Mouse (Mus musculus): Measurements from ENCODE around the gene Ralgds. TPM values are rescaled to one million over a fixed set of nuclear protein-coding genes. Genes with fewer than 3 reads are reported as not detected.
A peak's percentile ranks its signal among the peaks of the same experiment; 100 is the strongest.

The Ralgds gene
- polyA plus RNA-seq, 1 experiment from 2014 or later = 75.0 TPM

- WGBS = 87% methylated on average over 8 of the region's 8 CpGs
- no peak overlapping the region for H3K27ac ChIP-seq (ENCODE audit: low read depth, low read length)
- H3K9me3 ChIP-seq (ENCODE audit: control insufficient read depth, low read length) = no peaks in the 10 kb centered on the region
- peaks cover 49% of the 10 kb centered on the region for H3K36me3 ChIP-seq (ENCODE audit: control insufficient read depth, insufficient read depth, low read length)
- no peaks in the 10 kb centered on the region for H3K27me3 ChIP-seq (replicated peaks; ENCODE audit: control insufficient read depth, insufficient read depth, low read length)
- no peak overlapping the region for H3K4me2 ChIP-seq (ENCODE audit: low read length)
- H3K4me1 ChIP-seq (ENCODE audit: control insufficient read depth, insufficient read depth, low read depth, low read length) = peaks cover 22% of the 10 kb centered on the region
- ATAC-seq = no peak
- H3K4me3 ChIP-seq (ENCODE audit: low read length) = no peak overlapping the region
- no peak overlapping the region for H3K9ac ChIP-seq (ENCODE audit: low read depth, low read length)
These were observed 31.0 kb downstream of the Ralgds start for GRCm38 (mm10) chr2:28543894-28544293.

GRCm38 (mm10) chr2:28545976-28546375 is 33.1 kb downstream of the Ralgds start:
- Histone ChIP-seq H3K4me1 (ENCODE audit: control insufficient read depth, insufficient read depth, low read depth, low read length) (peaks cover 2% of the 10 kb centered on the region; the same call in 1 of the 2 replicates), H3K9ac (ENCODE audit: low read depth, low read length) (no peak overlapping the region), H3K4me3 (ENCODE audit: low read length) (no peak overlapping the region), H3K9me3 (ENCODE audit: control insufficient read depth, low read length) (no peaks in the 10 kb centered on the region), H3K27me3 (replicated peaks; ENCODE audit: control insufficient read depth, insufficient read depth, low read length) (no peaks in the 10 kb centered on the region), H3K27ac (ENCODE audit: low read depth, low read length) (peak overlapping the region; percentile 63; the same call in 1 of the 2 replicates), H3K4me2 (ENCODE audit: low read length) (no peak overlapping the region), H3K36me3 (ENCODE audit: control insufficient read depth, insufficient read depth, low read length) (peaks cover 70% of the 10 kb centered on the region)
- ATAC-seq = peak; percentile 10; the same call in 1 of the 2 replicates

GRCm38 (mm10) chr2:28546560-28546959 is 33.6 kb downstream of the Ralgds start:
- no peak overlapping the region for H3K4me2 ChIP-seq (ENCODE audit: low read length)
- H3K27ac ChIP-seq (ENCODE audit: low read depth, low read length) = peak overlapping the region; percentile 60; the same call in 1 of the 2 replicates
- H3K4me1 ChIP-seq (ENCODE audit: control insufficient read depth, insufficient read depth, low read depth, low read length) = no peaks in the 10 kb centered on the region
- H3K27me3 ChIP-seq (replicated peaks; ENCODE audit: control insufficient read depth, insufficient read depth, low read length) = no peaks in the 10 kb centered on the region
- H3K9me3 ChIP-seq (ENCODE audit: control insufficient read depth, low read length) = no peaks in the 10 kb centered on the region
- no peak; the same call in 1 of the 2 replicates for ATAC-seq
- WGBS = 75% methylated on average over 6 of the region's 6 CpGs
- H3K36me3 ChIP-seq (ENCODE audit: control insufficient read depth, insufficient read depth, low read length) = peaks cover 76% of the 10 kb centered on the region
- no peak overlapping the region for H3K9ac ChIP-seq (ENCODE audit: low read depth, low read length)
- H3K4me3 ChIP-seq (ENCODE audit: low read length) = no peak overlapping the region

GRCm38 (mm10) chr2:28547237-28548172 is 34.6 kb downstream of the Ralgds start:
- no peak overlapping the region for H3K4me2 ChIP-seq (ENCODE audit: low read length)
- peaks cover 77% of the 10 kb centered on the region for H3K36me3 ChIP-seq (ENCODE audit: control insufficient read depth, insufficient read depth, low read length)
- no peak overlapping the region for H3K4me3 ChIP-seq (ENCODE audit: low read length)
- H3K27ac ChIP-seq (ENCODE audit: low read depth, low read length) = peak overlapping the region; percentile 6; the same call in 1 of the 2 replicates
- H3K4me1 ChIP-seq (ENCODE audit: control insufficient read depth, insufficient read depth, low read depth, low read length) = no peaks in the 10 kb centered on the region
- no peaks in the 10 kb centered on the region for H3K27me3 ChIP-seq (replicated peaks; ENCODE audit: control insufficient read depth, insufficient read depth, low read length)
- H3K9me3 ChIP-seq (ENCODE audit: control insufficient read depth, low read length) = no peaks in the 10 kb centered on the region
- WGBS = 56% methylated on average over 11 of the region's 11 CpGs
- H3K9ac ChIP-seq (ENCODE audit: low read depth, low read length) = no peak overlapping the region
- peak; percentile 18 for ATAC-seq

GRCm38 (mm10) chr2:28549157-28549556 is 36.2 kb downstream of the Ralgds start:
- 93% methylated on average over 13 of the region's 13 CpGs for WGBS
- ATAC-seq = no peak

GRCm38 (mm10) chr2:28552301-28552700 is 39.4 kb downstream of the Ralgds start:
- Histone ChIP-seq H3K36me3 (ENCODE audit: control insufficient read depth, insufficient read depth, low read length) (peaks cover 65% of the 10 kb centered on the region), H3K9ac (ENCODE audit: low read depth, low read length) (no peak overlapping the region), H3K9me3 (ENCODE audit: control insufficient read depth, low read length) (no peaks in the 10 kb centered on the region), H3K27me3 (replicated peaks; ENCODE audit: control insufficient read depth, insufficient read depth, low read length) (no peaks in the 10 kb centered on the region), H3K4me3 (ENCODE audit: low read length) (no peak overlapping the region), H3K4me2 (ENCODE audit: low read length) (no peak overlapping the region), H3K4me1 (ENCODE audit: control insufficient read depth, insufficient read depth, low read depth, low read length) (no peaks in the 10 kb centered on the region), H3K27ac (ENCODE audit: low read depth, low read length) (no peak overlapping the region)
- WGBS = 90% methylated on average over 5 of the region's 5 CpGs
- no peak for ATAC-seq

More at GRCm38 (mm10) chr2:28549157-28549556, 36.2 kb downstream of the Ralgds start:
- no peaks in the 10 kb centered on the region for H3K27me3 ChIP-seq (replicated peaks; ENCODE audit: control insufficient read depth, insufficient read depth, low read length)
- peaks cover 71% of the 10 kb centered on the region for H3K36me3 ChIP-seq (ENCODE audit: control insufficient read depth, insufficient read depth, low read length)
- H3K4me1 ChIP-seq (ENCODE audit: control insufficient read depth, insufficient read depth, low read depth, low read length) = no peaks in the 10 kb centered on the region
- H3K27ac ChIP-seq (ENCODE audit: low read depth, low read length) = no peak overlapping the region
- H3K9me3 ChIP-seq (ENCODE audit: control insufficient read depth, low read length) = no peaks in the 10 kb centered on the region
- H3K4me2 ChIP-seq (ENCODE audit: low read length) = no peak overlapping the region
- no peak overlapping the region for H3K4me3 ChIP-seq (ENCODE audit: low read length)
- no peak overlapping the region for H3K9ac ChIP-seq (ENCODE audit: low read depth, low read length)

- Histone ChIP-seq H3K27ac (ENCODE audit: low read depth, low read length) (no peak overlapping the region), H3K9me3 (ENCODE audit: control insufficient read depth, low read length) (no peaks in the 10 kb centered on the region), H3K27me3 (replicated peaks; ENCODE audit: control insufficient read depth, insufficient read depth, low read length) (no peaks in the 10 kb centered on the region), H3K9ac (ENCODE audit: low read depth, low read length) (no peak overlapping the region), H3K4me1 (ENCODE audit: control insufficient read depth, insufficient read depth, low read depth, low read length) (no peaks in the 10 kb centered on the region), H3K4me3 (ENCODE audit: low read length) (no peak overlapping the region), H3K36me3 (ENCODE audit: control insufficient read depth, insufficient read depth, low read length) (peaks cover 22% of the 10 kb centered on the region), H3K4me2 (ENCODE audit: low read length) (no peak overlapping the region)
- WGBS = 79% methylated on average over 5 of the region's 5 CpGs
- ATAC-seq = no peak
These were observed 44.5 kb downstream of the Ralgds start for GRCm38 (mm10) chr2:28557452-28557851.

- no peak for ATAC-seq
- 72% methylated on average over 6 of the region's 6 CpGs for WGBS
These were observed 50.4 kb downstream of the Ralgds start, which contains the start of gene Cel for GRCm38 (mm10) chr2:28563303-28563702. Gene Cel (minus strand): TSS chr2:28563403.

GRCm38 (mm10) chr2:28563830-28564229 is 50.9 kb downstream of the Ralgds start:
- peaks cover 24% of the 10 kb centered on the region for H3K36me3 ChIP-seq (ENCODE audit: control insufficient read depth, insufficient read depth, low read length)
- H3K4me3 ChIP-seq (ENCODE audit: low read length) = no peak overlapping the region
- no peak overlapping the region for H3K4me2 ChIP-seq (ENCODE audit: low read length)
- no peak overlapping the region for H3K27ac ChIP-seq (ENCODE audit: low read depth, low read length)
- no peak for ATAC-seq
- H3K9me3 ChIP-seq (ENCODE audit: control insufficient read depth, low read length) = no peaks in the 10 kb centered on the region
- no peak overlapping the region for H3K9ac ChIP-seq (ENCODE audit: low read depth, low read length)
- H3K4me1 ChIP-seq (ENCODE audit: control insufficient read depth, insufficient read depth, low read depth, low read length) = no peaks in the 10 kb centered on the region
- no peaks in the 10 kb centered on the region for H3K27me3 ChIP-seq (replicated peaks; ENCODE audit: control insufficient read depth, insufficient read depth, low read length)

More at GRCm38 (mm10) chr2:28563303-28563702, 50.4 kb downstream of the Ralgds start, which contains the start of gene Cel:
- no peak within 1 kb of the TSS for H3K9ac ChIP-seq (ENCODE audit: low read depth, low read length)
- no peak within 1 kb of the TSS for H3K27ac ChIP-seq (ENCODE audit: low read depth, low read length)
- peaks cover 19% of the 10 kb centered on the region for H3K36me3 ChIP-seq (ENCODE audit: control insufficient read depth, insufficient read depth, low read length)
- no peaks in the 10 kb centered on the region for H3K27me3 ChIP-seq (replicated peaks; ENCODE audit: control insufficient read depth, insufficient read depth, low read length)
- H3K4me3 ChIP-seq (ENCODE audit: low read length) = no peak within 1 kb of the TSS
- no peaks in the 10 kb centered on the region for H3K9me3 ChIP-seq (ENCODE audit: control insufficient read depth, low read length)
- H3K4me1 ChIP-seq (ENCODE audit: control insufficient read depth, insufficient read depth, low read depth, low read length) = no peaks in the 10 kb centered on the region
- H3K4me2 ChIP-seq (ENCODE audit: low read length) = no peak within 1 kb of the TSS

Measured in hindbrain, embryonic 16.5 days (tissue).